Mouse (Mus musculus): Measurements from ENCODE around the gene Glt1d1. TPM values are rescaled to one million over a fixed set of nuclear protein-coding genes. Genes with fewer than 3 reads are reported as not detected.

Gene Glt1d1
- total and polyA plus RNA-seq, 3 experiments, result not detected

GRCm38 (mm10) chr5:127673913-127674312 lies 41.9 kb downstream of the Glt1d1 start:
- 83% methylated on average over 8 of the region's 8 CpGs for WGBS

GRCm38 (mm10) chr5:127677561-127677960 lies 45.5 kb downstream of the Glt1d1 start:
- Histone ChIP-seq H3K27me3 (ENCODE audit: control insufficient read depth, insufficient read depth, low read length) (no peaks in the 10 kb centered on the region), H3K4me3 (no peak overlapping the region), H3K27ac (no peak overlapping the region), H3K4me1 (ENCODE audit: control insufficient read depth, insufficient read depth, low read length) (no peaks in the 10 kb centered on the region), H3K36me3 (ENCODE audit: control insufficient read depth, insufficient read depth, low read length) (no peaks in the 10 kb centered on the region), H3K79me2 (replicated peaks; ENCODE audit: control insufficient read depth, insufficient read depth, low read length) (no peaks in the 10 kb centered on the region), H3K9ac (ENCODE audit: low read depth, low read length) (no peak overlapping the region)
- no peak for TF ChIP-seq POLR2A (IDR thresholded peaks at IDR 0.05; ENCODE audit: insufficient read depth, low read depth, low read length)
- no peak for DNase-seq
- intact Hi-C loops (cut with DNase I), result no loop called here
- 94% methylated on average over 2 of the region's 2 CpGs for WGBS

More at GRCm38 (mm10) chr5:127673913-127674312, 41.9 kb downstream of the Glt1d1 start:
- Histone ChIP-seq H3K27me3 (ENCODE audit: control insufficient read depth, insufficient read depth, low read length) (no peaks in the 10 kb centered on the region), H3K79me2 (replicated peaks; ENCODE audit: control insufficient read depth, insufficient read depth, low read length) (no peaks in the 10 kb centered on the region), H3K4me1 (ENCODE audit: control insufficient read depth, insufficient read depth, low read length) (no peaks in the 10 kb centered on the region), H3K27ac (no peak overlapping the region), H3K4me3 (no peak overlapping the region), H3K36me3 (ENCODE audit: control insufficient read depth, insufficient read depth, low read length) (no peaks in the 10 kb centered on the region), H3K9ac (ENCODE audit: low read depth, low read length) (no peak overlapping the region)
- TF ChIP-seq POLR2A (IDR thresholded peaks at IDR 0.05; ENCODE audit: insufficient read depth, low read depth, low read length) (no peak), CTCF (IDR thresholded peaks at IDR 0.05) (peak; percentile 27)
- intact Hi-C loops (cut with DNase I), result no loop called here
- DNase-seq, result no peak

- Histone ChIP-seq H3K9ac (ENCODE audit: low read depth, low read length) (no peak overlapping the region), H3K4me1 (ENCODE audit: control insufficient read depth, insufficient read depth, low read length) (no peaks in the 10 kb centered on the region), H3K27me3 (ENCODE audit: control insufficient read depth, insufficient read depth, low read length) (no peaks in the 10 kb centered on the region), H3K79me2 (replicated peaks; ENCODE audit: control insufficient read depth, insufficient read depth, low read length) (no peaks in the 10 kb centered on the region), H3K27ac (no peak overlapping the region), H3K36me3 (ENCODE audit: control insufficient read depth, insufficient read depth, low read length) (no peaks in the 10 kb centered on the region), H3K4me3 (no peak overlapping the region)
- 96% methylated on average over 5 of the region's 5 CpGs for WGBS
- 0 out of 2 replicates have a peak, but pooled peaks have one; percentile 8 for TF ChIP-seq CTCF (IDR thresholded peaks at IDR 0.05)
- no peak for TF ChIP-seq POLR2A (IDR thresholded peaks at IDR 0.05; ENCODE audit: insufficient read depth, low read depth, low read length)
- intact Hi-C loops (cut with DNase I), result no loop called here
- no peak for DNase-seq
Observed at GRCm38 (mm10) chr5:127678501-127678900, 46.4 kb downstream of the Glt1d1 start.

GRCm38 (mm10) chr5:127688568-127689170 lies 56.6 kb downstream of the Glt1d1 start:
- H3K9ac ChIP-seq (ENCODE audit: low read depth, low read length), result no peak overlapping the region
- no peak for DNase-seq
- H3K36me3 ChIP-seq (ENCODE audit: control insufficient read depth, insufficient read depth, low read length), result no peaks in the 10 kb centered on the region
- no peaks in the 10 kb centered on the region for H3K4me1 ChIP-seq (ENCODE audit: control insufficient read depth, insufficient read depth, low read length)
- H3K4me3 ChIP-seq, result no peak overlapping the region
- 74% methylated on average over 9 of the region's 9 CpGs for WGBS
- no peak for TF ChIP-seq CTCF (IDR thresholded peaks at IDR 0.05)
- H3K27me3 ChIP-seq (ENCODE audit: control insufficient read depth, insufficient read depth, low read length), result no peaks in the 10 kb centered on the region
- no peaks in the 10 kb centered on the region for H3K79me2 ChIP-seq (replicated peaks; ENCODE audit: control insufficient read depth, insufficient read depth, low read length)
- intact Hi-C loops (cut with DNase I), result no loop called here
- H3K27ac ChIP-seq, result no peak overlapping the region

DNA sequence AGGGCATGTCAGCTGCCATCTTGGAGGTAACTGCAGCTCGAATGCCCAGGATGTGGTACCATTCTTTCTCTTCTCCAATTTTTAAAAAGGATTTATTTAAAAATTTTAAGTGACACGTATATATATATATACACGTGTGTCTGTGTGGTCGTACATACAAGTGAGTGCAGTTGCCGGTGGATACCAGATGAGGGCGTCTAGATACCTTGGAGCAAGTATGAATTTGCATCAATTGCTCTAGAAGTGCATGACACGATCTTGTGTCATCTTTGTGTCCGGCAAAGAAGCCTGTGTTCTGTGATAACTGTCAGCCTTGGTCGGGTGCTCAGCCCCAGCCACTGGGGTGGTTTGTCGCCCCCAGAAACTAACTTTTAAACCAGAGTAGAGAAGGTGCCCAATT lies 59.0 kb downstream of the Glt1d1 start:
- Histone ChIP-seq H3K27me3 (ENCODE audit: control insufficient read depth, insufficient read depth, low read length) (no peaks in the 10 kb centered on the region), H3K79me2 (replicated peaks; ENCODE audit: control insufficient read depth, insufficient read depth, low read length) (no peaks in the 10 kb centered on the region)

DNA sequence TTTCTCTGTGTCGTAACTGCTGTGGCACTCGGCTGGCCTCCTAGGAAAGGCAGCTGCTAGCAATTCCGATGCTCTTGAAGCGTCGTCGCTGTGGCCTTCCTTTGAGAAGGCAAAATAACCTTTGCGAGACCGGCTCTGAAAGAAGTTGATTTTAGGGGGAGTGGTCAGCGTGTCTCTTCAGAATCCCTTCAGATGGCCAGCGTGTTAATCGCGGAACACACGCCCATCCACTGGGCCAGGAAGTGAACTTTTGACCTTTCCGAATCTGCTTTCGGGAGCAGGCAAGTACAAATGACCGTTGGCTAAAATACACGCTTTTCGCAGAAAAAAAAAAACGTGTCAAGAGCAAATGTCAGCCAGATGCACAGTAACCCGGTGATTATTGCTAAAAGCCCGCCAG lies 59.5 kb downstream of the Glt1d1 start:
- 80% methylated on average over 21 of the region's 21 CpGs for WGBS
- H3K27ac ChIP-seq, result no peak overlapping the region
- intact Hi-C loops (cut with DNase I), result no loop called here
- TF ChIP-seq EP300 (IDR thresholded peaks at IDR 0.05; ENCODE audit: insufficient read depth, low read depth, low read length), result no peak
- TF ChIP-seq CTCF (IDR thresholded peaks at IDR 0.05), result no peak
- TF ChIP-seq POLR2A (IDR thresholded peaks at IDR 0.05; ENCODE audit: insufficient read depth, low read depth, low read length), result no peak
- DNase-seq, result no peak
- H3K27me3 ChIP-seq (ENCODE audit: control insufficient read depth, insufficient read depth, low read length), result no peaks in the 10 kb centered on the region
- no peak overlapping the region for H3K4me3 ChIP-seq
- no peak overlapping the region for H3K9ac ChIP-seq (ENCODE audit: low read depth, low read length)
- H3K79me2 ChIP-seq (replicated peaks; ENCODE audit: control insufficient read depth, insufficient read depth, low read length), result no peaks in the 10 kb centered on the region
- H3K4me1 ChIP-seq (ENCODE audit: control insufficient read depth, insufficient read depth, low read length), result no peaks in the 10 kb centered on the region
- no peaks in the 10 kb centered on the region for H3K36me3 ChIP-seq (ENCODE audit: control insufficient read depth, insufficient read depth, low read length)

More for the DNA sequence above, 59.0 kb downstream of the Glt1d1 start:
- no peak for DNase-seq
- Histone ChIP-seq H3K27ac (no peak overlapping the region), H3K36me3 (ENCODE audit: control insufficient read depth, insufficient read depth, low read length) (no peaks in the 10 kb centered on the region), H3K4me3 (no peak overlapping the region), H3K9ac (ENCODE audit: low read depth, low read length) (no peak overlapping the region), H3K4me1 (ENCODE audit: control insufficient read depth, insufficient read depth, low read length) (no peaks in the 10 kb centered on the region)
- intact Hi-C loops (cut with DNase I), result no loop called here
- 84% methylated on average over 10 of the region's 10 CpGs for WGBS
- no peak for TF ChIP-seq CTCF (IDR thresholded peaks at IDR 0.05)
- TF ChIP-seq POLR2A (IDR thresholded peaks at IDR 0.05; ENCODE audit: insufficient read depth, low read depth, low read length), result no peak
- no peak for TF ChIP-seq EP300 (IDR thresholded peaks at IDR 0.05; ENCODE audit: insufficient read depth, low read depth, low read length)
